Mouse (Mus musculus): ENCODE results near the gene Prox2. TPM values are rescaled to one million over a fixed set of nuclear protein-coding genes. Genes with fewer than 3 reads are reported as not detected.

The Prox2 gene
- polyA plus RNA-seq, 1 experiment: 38.3 TPM

DNA sequence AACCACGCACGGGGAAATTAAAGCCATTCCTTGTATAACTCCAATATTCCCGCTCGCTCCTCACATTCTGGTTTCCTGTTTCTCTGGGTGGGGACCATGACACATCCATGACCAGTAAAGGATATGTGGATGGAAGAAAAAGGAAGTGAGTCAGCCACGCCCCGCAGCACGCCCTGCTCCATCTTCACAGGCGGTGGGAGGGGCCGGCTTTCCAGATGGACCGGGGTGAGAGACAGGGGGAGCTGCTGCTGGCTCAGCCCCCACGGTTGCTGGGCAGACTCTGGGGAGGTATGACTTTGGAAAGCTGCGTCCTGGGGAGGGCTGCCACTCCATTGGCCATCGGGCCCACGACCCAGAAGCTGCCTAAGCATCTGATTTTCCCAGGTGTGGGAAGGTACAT lies 16.5 kb downstream of the Prox2 start:
- peak overlapping the region; percentile 89 for H3K4me3 ChIP-seq (ENCODE audit: control insufficient read depth, low read depth, low read length)
- peak overlapping the region; percentile 47; the same call in 1 of the 2 replicates for H3K27ac ChIP-seq (ENCODE audit: control insufficient read depth, insufficient read depth, low read depth, low read length)
- no peaks in the 10 kb centered on the region for H3K27me3 ChIP-seq (ENCODE audit: control insufficient read depth, insufficient read depth, low read length)
- H3K36me3 ChIP-seq (ENCODE audit: control insufficient read depth, insufficient read depth, low read length): no peaks in the 10 kb centered on the region
- H3K4me1 ChIP-seq (ENCODE audit: control insufficient read depth, insufficient read depth, low read length): peaks cover 5% of the 10 kb centered on the region
- TF ChIP-seq POLR2A (IDR thresholded peaks at IDR 0.05; ENCODE audit: control insufficient read depth, low read depth, low read length) (no peak), CTCF (IDR thresholded peaks at IDR 0.05; ENCODE audit: control insufficient read depth, insufficient read depth, insufficient replicate concordance, low read depth, low read length) (no peak)

DNA sequence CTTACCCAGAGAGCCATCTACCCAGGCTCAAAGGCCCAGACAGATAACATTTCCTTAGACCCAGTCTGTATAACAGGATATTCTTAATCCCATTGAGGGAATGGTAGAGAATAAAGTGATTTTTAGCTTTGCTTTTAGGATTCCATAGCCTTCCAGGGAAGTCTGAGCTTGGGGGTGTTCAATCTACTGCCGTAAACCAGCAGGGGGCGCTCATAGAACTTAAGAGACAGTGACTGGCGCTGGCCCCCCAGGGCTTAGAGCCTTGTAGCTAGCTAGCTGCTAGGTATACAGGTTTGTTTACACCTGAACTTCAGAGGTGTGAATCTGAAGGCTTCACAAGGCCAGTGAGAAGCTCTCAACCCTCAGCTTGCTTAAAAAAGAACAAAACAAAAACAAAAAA lies 18.3 kb downstream of the Prox2 start:
- H3K27me3 ChIP-seq (ENCODE audit: control insufficient read depth, insufficient read depth, low read length): no peaks in the 10 kb centered on the region
- no peak overlapping the region for H3K27ac ChIP-seq (ENCODE audit: control insufficient read depth, insufficient read depth, low read depth, low read length)
- no peak overlapping the region for H3K4me3 ChIP-seq (ENCODE audit: control insufficient read depth, low read depth, low read length)
- TF ChIP-seq CTCF (IDR thresholded peaks at IDR 0.05; ENCODE audit: control insufficient read depth, insufficient read depth, insufficient replicate concordance, low read depth, low read length) (0 out of 2 replicates have a peak, but pooled peaks have one; percentile 9), POLR2A (IDR thresholded peaks at IDR 0.05; ENCODE audit: control insufficient read depth, low read depth, low read length) (no peak)
- H3K4me1 ChIP-seq (ENCODE audit: control insufficient read depth, insufficient read depth, low read length): peaks cover 5% of the 10 kb centered on the region
- no peaks in the 10 kb centered on the region for H3K36me3 ChIP-seq (ENCODE audit: control insufficient read depth, insufficient read depth, low read length)

DNA sequence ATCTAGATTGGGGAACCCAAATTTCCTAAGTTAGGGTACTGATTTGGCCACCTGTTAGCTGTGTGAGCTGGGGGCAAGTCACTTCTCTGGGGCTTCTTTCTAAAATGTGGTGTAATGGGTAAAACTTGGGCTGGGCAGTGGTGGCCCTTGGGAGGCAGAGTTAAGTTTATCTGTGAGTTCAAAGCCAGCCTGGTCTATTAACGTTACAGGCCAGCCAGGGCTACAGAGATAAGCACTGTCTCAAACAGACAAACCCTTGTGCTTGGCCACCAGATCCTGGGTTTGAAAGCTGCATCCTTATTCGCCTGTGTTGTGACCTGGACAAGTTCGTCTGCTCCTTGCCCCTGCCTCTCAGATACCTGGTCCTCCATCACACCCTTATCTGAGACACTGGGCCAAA lies 19.4 kb downstream of the Prox2 start:
- Histone ChIP-seq H3K27me3 (ENCODE audit: control insufficient read depth, insufficient read depth, low read length) (no peaks in the 10 kb centered on the region), H3K4me3 (ENCODE audit: control insufficient read depth, low read depth, low read length) (no peak overlapping the region), H3K36me3 (ENCODE audit: control insufficient read depth, insufficient read depth, low read length) (no peaks in the 10 kb centered on the region), H3K27ac (ENCODE audit: control insufficient read depth, insufficient read depth, low read depth, low read length) (no peak overlapping the region), H3K4me1 (ENCODE audit: control insufficient read depth, insufficient read depth, low read length) (peaks cover 5% of the 10 kb centered on the region)
- TF ChIP-seq CTCF (IDR thresholded peaks at IDR 0.05; ENCODE audit: control insufficient read depth, insufficient read depth, insufficient replicate concordance, low read depth, low read length) (no peak), POLR2A (IDR thresholded peaks at IDR 0.05; ENCODE audit: control insufficient read depth, low read depth, low read length) (no peak)

DNA sequence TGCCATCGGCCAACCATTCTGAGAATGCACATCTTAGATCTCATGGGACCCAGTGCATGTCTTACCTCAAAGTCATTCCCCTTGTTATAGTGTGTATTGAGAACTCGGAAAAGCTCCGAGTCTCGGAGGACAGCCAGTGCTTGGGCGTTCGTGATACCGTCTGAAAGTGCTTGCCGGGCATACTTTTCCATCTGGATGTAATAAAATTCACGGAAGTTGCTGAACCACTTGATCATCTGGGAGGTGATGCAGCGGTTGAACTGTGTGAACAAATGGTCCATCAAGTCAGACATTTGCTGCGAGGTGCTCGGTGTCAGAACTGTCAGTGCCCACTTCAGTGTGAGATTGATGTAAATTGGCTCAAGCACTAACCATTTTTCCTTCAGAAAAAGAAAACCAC lies 22.7 kb downstream of the Prox2 start:
- H3K4me1 ChIP-seq (ENCODE audit: control insufficient read depth, insufficient read depth, low read length): no peaks in the 10 kb centered on the region
- H3K36me3 ChIP-seq (ENCODE audit: control insufficient read depth, insufficient read depth, low read length): no peaks in the 10 kb centered on the region
- no peaks in the 10 kb centered on the region for H3K27me3 ChIP-seq (ENCODE audit: control insufficient read depth, insufficient read depth, low read length)
- TF ChIP-seq CTCF (IDR thresholded peaks at IDR 0.05; ENCODE audit: control insufficient read depth, insufficient read depth, insufficient replicate concordance, low read depth, low read length) (no peak), POLR2A (IDR thresholded peaks at IDR 0.05; ENCODE audit: control insufficient read depth, low read depth, low read length) (no peak)
- no peak overlapping the region for H3K27ac ChIP-seq (ENCODE audit: control insufficient read depth, insufficient read depth, low read depth, low read length)
- H3K4me3 ChIP-seq (ENCODE audit: control insufficient read depth, low read depth, low read length): no peak overlapping the region

DNA sequence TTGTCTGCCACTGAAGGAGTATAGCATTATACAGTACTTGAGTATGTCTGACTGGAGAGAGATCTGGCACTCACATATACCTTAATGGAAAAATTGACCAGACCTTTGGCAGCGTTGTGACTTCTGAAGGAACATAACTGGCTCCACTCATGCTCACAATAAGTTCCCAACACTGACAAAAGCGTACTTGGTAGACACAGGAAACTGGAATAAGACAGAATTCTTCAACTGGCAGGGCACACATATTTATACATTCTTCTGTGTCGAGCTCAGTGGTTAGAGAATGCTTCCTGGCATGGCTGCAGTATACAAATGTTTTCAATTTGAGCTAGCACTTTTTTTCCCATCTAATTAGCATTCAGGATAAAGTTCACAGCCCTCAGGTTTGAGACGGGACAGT lies 25.6 kb downstream of the Prox2 start:
- H3K27ac ChIP-seq (ENCODE audit: control insufficient read depth, insufficient read depth, low read depth, low read length): no peak overlapping the region
- no peaks in the 10 kb centered on the region for H3K27me3 ChIP-seq (ENCODE audit: control insufficient read depth, insufficient read depth, low read length)
- TF ChIP-seq POLR2A (IDR thresholded peaks at IDR 0.05; ENCODE audit: control insufficient read depth, low read depth, low read length) (no peak), CTCF (IDR thresholded peaks at IDR 0.05; ENCODE audit: control insufficient read depth, insufficient read depth, insufficient replicate concordance, low read depth, low read length) (no peak)
- H3K36me3 ChIP-seq (ENCODE audit: control insufficient read depth, insufficient read depth, low read length): no peaks in the 10 kb centered on the region
- H3K4me1 ChIP-seq (ENCODE audit: control insufficient read depth, insufficient read depth, low read length): no peaks in the 10 kb centered on the region
- H3K4me3 ChIP-seq (ENCODE audit: control insufficient read depth, low read depth, low read length): no peak overlapping the region

DNA sequence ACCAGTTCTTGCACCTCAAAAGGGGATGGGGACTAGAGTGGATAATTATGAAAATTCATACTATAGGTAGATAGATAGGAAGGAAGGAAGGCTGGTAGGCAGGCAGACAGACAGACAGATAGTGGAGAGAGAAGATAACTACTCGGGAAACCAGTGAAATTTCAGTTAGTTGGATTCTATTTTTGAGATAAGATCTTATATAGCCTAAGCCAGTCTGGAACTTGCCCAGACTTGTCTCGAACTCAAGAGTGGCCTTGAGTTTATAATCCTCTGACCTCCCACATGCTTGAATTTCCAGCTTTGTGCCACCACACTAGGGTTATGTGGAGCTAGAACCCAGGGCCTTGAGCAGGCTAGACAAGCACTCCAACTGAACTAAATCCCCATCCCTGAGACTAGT lies 26.3 kb downstream of the Prox2 start:
- Histone ChIP-seq H3K27me3 (ENCODE audit: control insufficient read depth, insufficient read depth, low read length) (no peaks in the 10 kb centered on the region), H3K27ac (ENCODE audit: control insufficient read depth, insufficient read depth, low read depth, low read length) (no peak overlapping the region), H3K4me3 (ENCODE audit: control insufficient read depth, low read depth, low read length) (no peak overlapping the region), H3K36me3 (ENCODE audit: control insufficient read depth, insufficient read depth, low read length) (no peaks in the 10 kb centered on the region), H3K4me1 (ENCODE audit: control insufficient read depth, insufficient read depth, low read length) (no peaks in the 10 kb centered on the region)
- TF ChIP-seq POLR2A (IDR thresholded peaks at IDR 0.05; ENCODE audit: control insufficient read depth, low read depth, low read length) (no peak), CTCF (IDR thresholded peaks at IDR 0.05; ENCODE audit: control insufficient read depth, insufficient read depth, insufficient replicate concordance, low read depth, low read length) (no peak)

DNA sequence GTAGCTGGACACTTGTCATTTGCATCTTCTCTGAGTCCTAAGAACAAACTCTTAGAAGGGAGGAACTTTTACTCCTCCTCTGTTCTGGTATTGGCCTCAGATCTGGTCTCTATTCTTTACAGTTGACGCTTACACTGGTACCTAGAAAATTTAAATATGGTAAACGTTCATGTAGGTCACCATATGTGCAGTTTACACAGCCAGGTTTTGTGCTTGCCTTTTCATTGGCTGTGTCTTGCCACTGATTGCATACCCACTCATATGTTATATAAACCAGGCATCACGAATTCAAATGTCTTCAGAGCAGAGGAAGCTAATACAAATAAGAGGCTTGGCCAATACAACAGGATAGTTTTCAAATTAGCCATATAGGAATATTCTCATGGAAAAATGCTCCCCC lies 33.5 kb downstream of the Prox2 start:
- Histone ChIP-seq H3K36me3 (ENCODE audit: control insufficient read depth, insufficient read depth, low read length) (peaks cover 3% of the 10 kb centered on the region), H3K4me3 (ENCODE audit: control insufficient read depth, low read depth, low read length) (no peak overlapping the region), H3K27ac (ENCODE audit: control insufficient read depth, insufficient read depth, low read depth, low read length) (no peak overlapping the region), H3K4me1 (ENCODE audit: control insufficient read depth, insufficient read depth, low read length) (peaks cover 2% of the 10 kb centered on the region; the same call in 1 of the 2 replicates), H3K27me3 (ENCODE audit: control insufficient read depth, insufficient read depth, low read length) (no peaks in the 10 kb centered on the region)
- TF ChIP-seq POLR2A (IDR thresholded peaks at IDR 0.05; ENCODE audit: control insufficient read depth, low read depth, low read length): no peak
- TF ChIP-seq CTCF (IDR thresholded peaks at IDR 0.05; ENCODE audit: control insufficient read depth, insufficient read depth, insufficient replicate concordance, low read depth, low read length): no peak

DNA sequence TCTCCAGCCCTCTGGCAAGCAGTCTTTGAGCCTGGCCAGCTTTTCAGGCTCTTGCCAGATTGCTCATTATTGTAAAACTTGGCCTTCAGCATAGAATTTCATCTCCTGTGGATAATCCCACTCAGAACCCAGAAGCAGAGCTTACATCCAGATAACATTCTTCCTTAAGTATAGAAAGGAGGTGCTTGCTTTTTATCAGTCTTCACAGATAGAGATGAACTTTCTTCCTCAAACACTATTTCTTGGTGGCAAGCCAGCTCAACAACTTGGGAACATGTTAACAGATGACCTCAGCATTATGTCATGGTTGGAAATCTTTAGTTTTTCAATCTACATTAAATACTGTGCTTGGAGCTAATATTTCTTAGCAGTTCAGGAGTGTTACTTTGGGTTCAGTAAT lies 39.5 kb downstream of the Prox2 start:
- peaks cover 2% of the 10 kb centered on the region; the same call in 1 of the 2 replicates for H3K4me1 ChIP-seq (ENCODE audit: control insufficient read depth, insufficient read depth, low read length)
- TF ChIP-seq CTCF (IDR thresholded peaks at IDR 0.05; ENCODE audit: control insufficient read depth, insufficient read depth, insufficient replicate concordance, low read depth, low read length) (no peak), POLR2A (IDR thresholded peaks at IDR 0.05; ENCODE audit: control insufficient read depth, low read depth, low read length) (no peak)
- H3K4me3 ChIP-seq (ENCODE audit: control insufficient read depth, low read depth, low read length): no peak overlapping the region
- H3K36me3 ChIP-seq (ENCODE audit: control insufficient read depth, insufficient read depth, low read length): peaks cover 5% of the 10 kb centered on the region
- H3K27ac ChIP-seq (ENCODE audit: control insufficient read depth, insufficient read depth, low read depth, low read length): no peak overlapping the region
- no peaks in the 10 kb centered on the region for H3K27me3 ChIP-seq (ENCODE audit: control insufficient read depth, insufficient read depth, low read length)

Measured in testis, adult 2 months (tissue).